Mouse (Mus musculus) gonadal fat pad, adult 2 months (tissue): ENCODE measurements around the gene Tlk2. TPM values are rescaled to one million over a fixed set of nuclear protein-coding genes. Genes with fewer than 3 reads are reported as not detected.
A peak's percentile ranks its signal among the peaks of the same experiment; 100 is the strongest.

Experiments used
- DNase-seq: peaks from one replicate; pipeline ENCODE4 v3.0.0-alpha.2; 2012; ENCODE audit warnings: low read depth
- polyA plus RNA-seq: library from polyadenylated mRNA; depleted of rRNA; stranded (reverse); fragments of >200 nt; gene quantifications from 2 replicates; pipeline ENCODE4 v1.2.3, GENCODE M21; 2012; rRNA removed

The Tlk2 gene
- polyA plus RNA-seq, 1 experiment: 22.8 TPM

DNA sequence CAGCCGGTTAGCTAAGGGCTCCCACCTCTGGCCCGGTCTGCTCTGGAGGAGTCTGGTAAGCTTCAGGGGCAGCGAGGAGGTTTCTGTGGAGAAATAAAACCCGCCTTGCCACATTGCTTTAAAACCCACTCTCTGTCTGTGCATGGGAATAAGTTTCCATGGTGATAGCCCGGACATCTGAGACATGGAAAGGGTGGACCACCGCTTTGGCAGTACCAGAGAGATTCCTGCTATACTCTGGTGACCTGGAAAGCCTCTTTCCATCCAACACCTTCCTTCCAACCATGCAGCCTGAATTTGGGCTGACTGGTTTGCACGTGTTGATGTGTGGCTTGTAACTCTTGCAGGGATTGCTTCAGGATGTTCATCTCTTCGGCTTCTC lies 135.0 kb downstream of the Tlk2 start:
- no peak for DNase-seq

DNA sequence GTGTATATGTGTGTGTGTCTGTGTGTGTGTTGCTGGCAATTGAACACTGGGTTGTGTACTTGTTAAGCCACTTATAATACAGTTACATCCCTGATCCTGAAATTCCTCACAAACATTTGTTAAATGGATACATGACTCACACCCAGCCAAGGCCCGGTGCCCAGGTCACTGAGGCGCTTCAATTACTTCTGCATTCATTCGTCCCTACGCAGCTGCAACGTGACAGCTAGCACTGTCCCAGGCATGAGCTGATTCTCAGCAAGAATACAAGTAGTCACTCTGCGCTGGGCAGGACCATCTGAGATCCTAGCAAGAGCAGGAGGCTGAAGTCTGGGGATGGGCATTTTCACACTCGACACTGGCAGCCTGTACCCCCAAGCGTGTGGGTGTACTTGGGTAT lies 136.7 kb downstream of the Tlk2 start:
- DNase-seq: no peak

DNA sequence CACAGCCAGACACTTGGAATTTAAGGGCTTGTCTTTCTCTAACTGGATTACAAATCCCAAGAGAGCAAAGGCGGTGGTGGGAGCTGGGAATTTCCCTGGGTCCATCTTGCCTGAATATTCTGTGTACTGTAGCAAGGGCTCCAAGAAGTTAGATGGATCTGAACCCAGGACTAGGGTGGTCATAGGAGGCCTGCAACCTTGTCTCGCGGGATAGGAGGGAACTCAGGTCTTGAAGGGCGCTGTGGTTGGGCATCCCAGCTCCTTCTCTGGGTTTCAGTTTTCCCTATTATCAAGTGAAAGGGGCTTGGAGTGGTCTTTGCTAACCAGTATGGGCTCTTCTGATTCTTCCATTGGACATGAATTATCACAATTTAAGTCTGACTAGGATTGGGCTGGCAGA lies 137.5 kb downstream of the Tlk2 start:
- no peak for DNase-seq

- DNase-seq: no peak
Observed at GRCm38 (mm10) chr11:105317769-105318168, 139.2 kb downstream of the Tlk2 start.

DNA sequence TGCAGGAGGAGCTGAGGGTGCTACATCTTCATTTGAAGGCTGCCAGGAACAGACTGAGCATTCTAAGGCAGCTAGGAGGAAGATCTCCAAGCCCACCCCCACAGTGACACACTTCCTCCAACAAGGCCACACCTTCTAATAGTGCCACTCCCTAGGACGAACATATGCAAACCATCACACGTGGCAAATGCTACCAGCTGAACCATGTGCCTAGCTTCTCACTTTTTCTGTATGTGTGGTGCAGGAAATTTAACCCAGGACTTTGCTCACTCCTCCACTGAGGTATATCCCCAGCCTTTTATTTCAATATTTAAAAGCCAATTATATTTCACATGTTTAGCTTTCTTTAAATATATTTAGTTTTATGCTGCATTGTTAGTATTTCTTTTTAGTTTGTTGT lies 142.5 kb downstream of the Tlk2 start:
- DNase-seq: no peak

GRCm38 (mm10) chr11:105323530-105323929 lies 144.9 kb downstream of the Tlk2 start:
- DNase-seq: no peak

DNA sequence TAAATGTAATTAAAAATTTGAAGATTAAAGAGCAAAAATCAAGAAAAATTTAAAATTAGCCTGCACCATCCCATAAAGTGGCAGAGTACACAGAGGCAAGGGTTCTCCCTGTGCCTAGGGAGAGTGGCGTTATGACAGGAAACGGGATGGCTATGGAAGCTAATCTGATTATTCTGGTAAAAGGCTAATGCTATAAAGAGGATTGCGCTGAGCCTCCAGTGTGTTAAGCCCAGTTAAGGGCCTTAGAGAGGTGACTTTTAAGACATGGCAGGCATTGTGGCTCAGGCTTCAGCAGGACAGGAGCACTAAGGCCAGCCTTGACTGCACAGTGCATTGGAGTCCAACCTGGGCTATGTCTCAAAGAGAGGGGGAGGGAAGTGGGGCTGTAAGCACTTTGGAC lies 148.5 kb downstream of the Tlk2 start:
- no peak for DNase-seq

DNA sequence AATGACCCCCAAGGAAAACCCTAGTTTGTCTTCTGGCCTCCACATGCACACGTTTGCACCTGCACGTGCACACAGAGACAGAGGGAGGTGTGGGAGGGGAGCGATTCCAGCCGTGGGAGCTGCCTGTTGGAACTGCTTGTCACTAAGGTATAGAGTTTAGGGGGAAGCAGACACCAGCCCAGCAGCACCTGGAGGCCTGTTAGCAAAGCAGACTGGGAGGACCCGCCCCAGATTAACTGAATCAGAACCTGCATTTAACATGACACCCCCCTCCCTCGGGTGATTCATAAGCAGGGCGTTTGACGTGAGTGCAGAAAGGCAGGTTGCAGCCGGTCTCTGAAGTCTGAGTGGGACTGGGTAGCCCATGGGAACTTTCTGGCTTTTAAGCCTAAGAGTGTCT lies 151.4 kb downstream of the Tlk2 start:
- DNase-seq: no peak

DNA sequence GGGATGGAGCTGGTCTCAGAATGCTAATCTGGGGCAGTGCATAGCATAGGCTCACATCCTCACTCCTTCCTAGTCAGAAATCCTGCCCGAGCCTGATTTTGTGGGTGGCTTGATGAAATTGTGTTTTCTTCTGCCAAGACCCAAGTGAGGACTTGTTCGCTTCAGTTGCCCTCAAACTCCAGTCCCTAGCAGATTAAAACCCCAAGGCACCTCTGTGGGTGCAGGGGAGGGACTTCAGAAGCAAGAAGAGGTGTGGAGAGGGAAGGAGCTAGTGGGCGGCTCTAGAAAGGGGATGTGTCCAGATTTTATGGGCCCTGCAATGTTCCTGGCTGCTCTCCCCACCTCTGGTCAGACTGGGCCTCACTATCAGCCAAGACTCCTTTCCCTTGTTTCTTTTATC lies 152.5 kb downstream of the Tlk2 start:
- peak; percentile 71 for DNase-seq

DNA sequence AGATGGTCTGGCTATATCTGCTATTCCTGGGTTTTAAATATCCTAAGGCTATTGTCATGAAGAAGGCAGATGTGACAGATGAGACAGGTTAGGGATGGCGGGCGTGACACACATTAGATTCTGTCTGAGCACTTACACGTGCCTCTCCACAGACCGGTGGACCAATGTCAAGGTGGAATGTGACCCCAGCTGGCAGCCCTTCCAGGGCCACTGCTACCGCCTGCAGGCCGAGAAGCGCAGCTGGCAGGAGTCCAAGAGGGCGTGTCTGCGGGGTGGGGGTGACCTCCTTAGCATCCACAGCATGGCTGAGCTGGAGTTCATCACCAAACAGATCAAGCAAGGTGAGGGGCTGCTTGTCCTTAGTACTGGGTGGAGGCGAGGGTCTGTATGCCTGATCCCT lies 153.1 kb downstream of the Tlk2 start:
- DNase-seq: no peak

- DNase-seq: no peak
Observed at GRCm38 (mm10) chr11:105332468-105332867, 153.9 kb downstream of the Tlk2 start.

Other genes starting within 250 kb of the Tlk2 start
- gene Efcab3, start 115.2 kb upstream of the Tlk2 start, polyA plus RNA-seq: 0.16 TPM in 1 of 2 replicates, not detected in the other
- 16.2 and 17.2 TPM in 2 replicates for gene Mettl2, start 52.4 kb upstream of the Tlk2 start, polyA plus RNA-seq
- gene Gm10842, start 31.9 kb upstream of the Tlk2 start, polyA plus RNA-seq: not detected in 2 replicates
- 16.3 and 18.4 TPM in 2 replicates for gene Mrc2, start 113.8 kb downstream of the Tlk2 start, polyA plus RNA-seq